Mouse (Mus musculus) C2C12 (cell line): ENCODE data around the gene Kifc3. TPM values are rescaled to one million over a fixed set of nuclear protein-coding genes. Genes with fewer than 3 reads are reported as not detected.

Experiments used
- H3K27me3 ChIP-seq: one replicate; pipeline ENCODE4 v1.6.1; 2011; ENCODE audit not compliant: control insufficient read depth, insufficient read depth, insufficient read length
- H3K36me3 ChIP-seq: one replicate; pipeline ENCODE4 v1.6.1; 2011; ENCODE audit not compliant: control insufficient read depth, insufficient read depth
- H3K4me3 ChIP-seq: one replicate; pipeline ENCODE4 v1.5.1; 2011; ENCODE audit warnings: mild to moderate bottlenecking, control low read depth; ENCODE audit not compliant: poor library complexity, insufficient read depth, severe bottlenecking
- H3K79me2 ChIP-seq: one replicate; pipeline ENCODE4 v1.6.1; 2011; ENCODE audit not compliant: control insufficient read depth, insufficient read depth
- H3K79me3 ChIP-seq: one replicate; pipeline ENCODE4 v1.6.1; 2011; ENCODE audit warnings: low read depth, control low read depth
- H3ac ChIP-seq: one replicate; pipeline ENCODE3; 2011; ENCODE audit warnings: low read depth; ENCODE audit not compliant: control insufficient read depth, insufficient read length
- CEBPB ChIP-seq: IDR thresholded peaks from one replicate; pipeline ENCODE4 v1.6.1; 2011; ENCODE audit warnings: low read depth, mild to moderate bottlenecking, control low read depth, moderate library complexity
- CTCF ChIP-seq: IDR thresholded peaks from one replicate; pipeline ENCODE4 v1.5.1; 2011; ENCODE audit not compliant: control insufficient read depth, insufficient read depth, insufficient read length
- FOSL1 ChIP-seq: IDR thresholded peaks from one replicate; pipeline ENCODE4 v1.8.0; 2011; ENCODE audit warnings: mild to moderate bottlenecking, low read length; ENCODE audit not compliant: poor library complexity, insufficient read depth, severe bottlenecking
- MAX ChIP-seq: IDR thresholded peaks from one replicate; pipeline ENCODE4 v1.6.1; 2011; ENCODE audit warnings: mild to moderate bottlenecking, control low read depth
- MYOD1 ChIP-seq: IDR thresholded peaks from one replicate; pipeline ENCODE4 v1.6.1; 2011; ENCODE audit warnings: low read depth; ENCODE audit not compliant: control insufficient read depth, insufficient read length
- MYOG ChIP-seq: IDR thresholded peaks from one replicate; pipeline ENCODE4 v1.6.1; 2011; ENCODE audit not compliant: control insufficient read depth, insufficient read length; ENCODE audit errors: extremely low read depth
- USF1 ChIP-seq: IDR thresholded peaks from one replicate; pipeline ENCODE4 v1.6.1; 2011; ENCODE audit warnings: low read depth, mild to moderate bottlenecking, control low read depth, moderate library complexity
- polyA plus RNA-seq: library from polyadenylated mRNA; unstranded; fragments of >200 nt; fragmentation: generic; extraction: Trizol; gene quantifications from one replicate; pipeline ENCODE4 v1.2.1, GENCODE M21; 2012; ENCODE audit warnings: missing spikeins

The Kifc3 gene
- polyA plus RNA-seq, 1 experiment = 13.8 TPM

DNA sequence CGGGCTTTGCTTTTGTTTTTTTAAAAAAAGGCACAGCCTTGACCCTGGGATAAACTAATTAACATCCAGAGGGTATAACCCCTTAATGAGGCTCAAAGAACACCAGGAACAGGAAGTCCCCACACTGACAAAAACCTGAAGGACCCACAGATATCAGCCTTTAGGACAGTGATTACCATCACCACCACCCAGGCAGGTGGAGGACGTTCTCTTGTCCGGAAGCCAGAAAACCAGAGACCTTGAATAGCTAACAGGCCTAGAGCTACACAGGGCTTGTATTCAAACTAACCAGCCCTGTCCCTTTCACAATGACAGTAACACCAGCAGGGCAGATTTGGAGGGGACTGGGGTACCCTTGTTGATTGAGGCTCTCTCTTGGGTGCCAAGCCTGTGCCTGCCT lies 66.4 kb downstream of the Kifc3 start:
- Histone ChIP-seq H3K36me3 (no peaks in the 10 kb centered on the region), H3K79me2 (no peaks in the 10 kb centered on the region), H3K79me3 (no peaks in the 10 kb centered on the region), H3K27me3 (no peaks in the 10 kb centered on the region), H3ac (no peak overlapping the region), H3K4me3 (no peak overlapping the region)
- TF ChIP-seq MYOG (no peak), FOSL1 (no peak), CEBPB (no peak), MAX (no peak), CTCF (no peak), USF1 (no peak), MYOD1 (no peak)

DNA sequence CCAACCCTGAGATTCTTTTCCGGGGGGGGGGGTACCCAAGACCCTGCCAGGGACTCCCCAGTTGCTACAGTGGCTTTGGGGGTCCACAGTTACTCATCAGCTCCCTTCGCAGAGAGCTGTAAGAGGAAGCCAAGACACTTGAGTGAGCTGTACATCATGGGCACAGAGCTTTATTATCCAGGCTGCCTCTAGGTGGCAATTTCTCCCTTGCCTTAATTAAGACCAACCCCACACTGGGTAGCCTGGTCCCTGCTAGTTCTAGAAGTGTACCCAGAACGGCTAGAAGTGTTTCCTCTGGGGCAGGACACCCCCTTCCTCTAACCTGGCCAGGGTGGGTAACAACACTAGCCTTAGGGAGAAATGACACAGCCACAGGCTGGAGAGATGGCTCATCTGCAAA lies 67.4 kb downstream of the Kifc3 start:
- TF ChIP-seq MYOD1 = no peak
- TF ChIP-seq FOSL1 = no peak
- TF ChIP-seq CTCF = no peak
- TF ChIP-seq MYOG = no peak
- no peak for TF ChIP-seq USF1
- TF ChIP-seq CEBPB = no peak
- TF ChIP-seq MAX = no peak

DNA sequence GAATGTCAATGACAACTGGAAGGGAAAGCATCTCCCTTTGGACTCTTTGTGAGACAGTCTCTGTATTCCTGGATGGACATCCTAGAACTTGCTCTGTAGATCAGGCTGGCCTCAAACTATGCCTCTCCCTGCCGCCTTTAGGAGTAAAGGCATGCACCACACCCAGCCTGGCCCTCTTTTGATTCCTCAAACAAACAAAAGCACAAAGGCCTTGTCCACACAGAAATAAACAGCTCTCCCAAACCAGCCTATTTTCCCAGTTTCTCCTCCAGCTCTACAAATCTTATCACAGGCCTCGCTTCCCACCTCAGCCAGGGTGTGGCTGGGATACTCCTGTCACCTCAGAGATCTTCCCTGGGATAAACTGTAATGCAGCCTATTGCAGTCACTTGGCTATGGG lies 68.4 kb downstream of the Kifc3 start:
- Histone ChIP-seq H3K79me2 (no peaks in the 10 kb centered on the region), H3ac (no peak overlapping the region), H3K36me3 (no peaks in the 10 kb centered on the region), H3K27me3 (no peaks in the 10 kb centered on the region), H3K4me3 (no peak overlapping the region), H3K79me3 (no peaks in the 10 kb centered on the region)
- TF ChIP-seq CTCF (no peak), MYOD1 (no peak), MAX (no peak), MYOG (no peak), FOSL1 (no peak), USF1 (no peak), CEBPB (no peak)

More for the DNA sequence above, 67.4 kb downstream of the Kifc3 start:
- H3K79me2 ChIP-seq = no peaks in the 10 kb centered on the region
- no peaks in the 10 kb centered on the region for H3K27me3 ChIP-seq
- no peaks in the 10 kb centered on the region for H3K79me3 ChIP-seq
- H3ac ChIP-seq = no peak overlapping the region
- no peaks in the 10 kb centered on the region for H3K36me3 ChIP-seq
- no peak overlapping the region for H3K4me3 ChIP-seq

DNA sequence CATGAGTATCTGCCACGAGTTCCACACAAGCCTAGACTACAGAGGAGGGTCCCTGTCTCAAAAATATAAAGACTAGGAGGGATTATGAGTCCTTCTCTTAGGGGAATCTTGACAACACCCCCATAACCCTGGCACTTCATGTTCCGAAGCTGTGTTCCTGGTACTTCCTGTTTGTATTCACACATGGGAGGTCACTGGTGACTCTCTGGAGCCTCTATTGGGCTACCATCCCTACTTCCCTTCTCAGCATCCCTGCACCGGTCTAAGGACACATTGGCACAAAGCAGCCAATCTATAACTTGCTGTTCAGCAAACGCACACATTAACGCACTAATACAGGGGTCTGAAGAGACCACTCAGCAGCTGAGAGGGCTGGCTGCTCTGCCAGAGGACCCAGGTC lies 70.6 kb downstream of the Kifc3 start:
- Histone ChIP-seq H3K79me3 (no peaks in the 10 kb centered on the region), H3K36me3 (no peaks in the 10 kb centered on the region), H3K4me3 (no peak overlapping the region), H3ac (no peak overlapping the region), H3K27me3 (no peaks in the 10 kb centered on the region), H3K79me2 (no peaks in the 10 kb centered on the region)
- no peak for TF ChIP-seq MAX
- no peak for TF ChIP-seq CTCF
- TF ChIP-seq FOSL1 = no peak
- TF ChIP-seq MYOD1 = no peak

GRCm38 (mm10) chr8:95130966-95131537 lies 71.6 kb downstream of the Kifc3 start:
- H3ac ChIP-seq = no peak overlapping the region
- no peaks in the 10 kb centered on the region for H3K79me2 ChIP-seq
- no peak overlapping the region for H3K4me3 ChIP-seq
- no peak for TF ChIP-seq CEBPB
- no peak for TF ChIP-seq USF1
- TF ChIP-seq CTCF = no peak
- TF ChIP-seq FOSL1 = no peak
- no peak for TF ChIP-seq MYOG
- TF ChIP-seq MYOD1 = no peak
- TF ChIP-seq MAX = no peak
- H3K27me3 ChIP-seq = no peaks in the 10 kb centered on the region
- H3K79me3 ChIP-seq = no peaks in the 10 kb centered on the region
- H3K36me3 ChIP-seq = no peaks in the 10 kb centered on the region

- H3K27me3 ChIP-seq = no peaks in the 10 kb centered on the region
- no peak overlapping the region for H3ac ChIP-seq
- H3K36me3 ChIP-seq = no peaks in the 10 kb centered on the region
- no peaks in the 10 kb centered on the region for H3K79me3 ChIP-seq
- TF ChIP-seq FOSL1 = no peak
- no peak for TF ChIP-seq CTCF
- no peak for TF ChIP-seq MYOD1
- TF ChIP-seq CEBPB = no peak
- no peak for TF ChIP-seq MYOG
- no peak for TF ChIP-seq MAX
- TF ChIP-seq USF1 = no peak
- H3K79me2 ChIP-seq = no peaks in the 10 kb centered on the region
- no peak overlapping the region for H3K4me3 ChIP-seq
These were observed 73.8 kb downstream of the Kifc3 start for GRCm38 (mm10) chr8:95128750-95129260.
